Mouse (Mus musculus): Measurements from ENCODE around the gene Adamts16. TPM values are rescaled to one million over a fixed set of nuclear protein-coding genes. Genes with fewer than 3 reads are reported as not detected.

Gene Adamts16
- polyA plus RNA-seq, 1 experiment from 2014 or later: 1.5 TPM

- WGBS: 77% methylated on average over 5 of the region's 5 CpGs
- H3K4me1 ChIP-seq (replicated peaks; ENCODE audit: control insufficient read depth, insufficient read depth, low read length): no peaks in the 10 kb centered on the region
- no peak overlapping the region for H3K9ac ChIP-seq (ENCODE audit: low read length)
- no peaks in the 10 kb centered on the region for H3K27me3 ChIP-seq (replicated peaks; ENCODE audit: control insufficient read depth, insufficient read depth, low read length)
- no peak overlapping the region for H3K27ac ChIP-seq (ENCODE audit: low read depth)
- H3K9me3 ChIP-seq (ENCODE audit: control insufficient read depth, low read length): no peaks in the 10 kb centered on the region
- ATAC-seq (replicated peaks; ENCODE audit: low FRiP score, low TSS enrichment, low read depth) (no peak), DNase-seq (ENCODE audit: low spot score) (no peak)
- no peaks in the 10 kb centered on the region for H3K36me3 ChIP-seq (ENCODE audit: control insufficient read depth, insufficient read depth, low read length)
- no peak overlapping the region for H3K4me2 ChIP-seq (ENCODE audit: low read length)
- H3K4me3 ChIP-seq (ENCODE audit: low read depth, low read length): no peak overlapping the region
Measured at GRCm38 (mm10) chr13:70818982-70819381, 22.6 kb downstream of the Adamts16 start.

- no peak overlapping the region for H3K4me2 ChIP-seq (ENCODE audit: low read length)
- H3K4me1 ChIP-seq (replicated peaks; ENCODE audit: control insufficient read depth, insufficient read depth, low read length): no peaks in the 10 kb centered on the region
- no peak overlapping the region for H3K9ac ChIP-seq (ENCODE audit: low read length)
- no peaks in the 10 kb centered on the region for H3K9me3 ChIP-seq (ENCODE audit: control insufficient read depth, low read length)
- ATAC-seq (replicated peaks; ENCODE audit: low FRiP score, low TSS enrichment, low read depth) (no peak), DNase-seq (ENCODE audit: low spot score) (no peak)
- no peak overlapping the region for H3K27ac ChIP-seq (ENCODE audit: low read depth)
- H3K27me3 ChIP-seq (replicated peaks; ENCODE audit: control insufficient read depth, insufficient read depth, low read length): no peaks in the 10 kb centered on the region
- 40% methylated on average over 3 of the region's 3 CpGs for WGBS
- H3K36me3 ChIP-seq (ENCODE audit: control insufficient read depth, insufficient read depth, low read length): no peaks in the 10 kb centered on the region
- no peak overlapping the region for H3K4me3 ChIP-seq (ENCODE audit: low read depth, low read length)
Measured at GRCm38 (mm10) chr13:70814423-70814822, 27.2 kb downstream of the Adamts16 start.

- Histone ChIP-seq H3K4me2 (ENCODE audit: low read length) (no peak overlapping the region), H3K9ac (ENCODE audit: low read length) (no peak overlapping the region), H3K27me3 (replicated peaks; ENCODE audit: control insufficient read depth, insufficient read depth, low read length) (no peaks in the 10 kb centered on the region), H3K4me1 (replicated peaks; ENCODE audit: control insufficient read depth, insufficient read depth, low read length) (no peaks in the 10 kb centered on the region), H3K4me3 (ENCODE audit: low read depth, low read length) (no peak overlapping the region), H3K36me3 (ENCODE audit: control insufficient read depth, insufficient read depth, low read length) (no peaks in the 10 kb centered on the region), H3K9me3 (ENCODE audit: control insufficient read depth, low read length) (no peaks in the 10 kb centered on the region), H3K27ac (ENCODE audit: low read depth) (no peak overlapping the region)
- DNase-seq (ENCODE audit: low spot score): no peak
- 83% methylated on average over 3 of the region's 3 CpGs for WGBS
- no peak for ATAC-seq (replicated peaks; ENCODE audit: low FRiP score, low TSS enrichment, low read depth)
Measured at GRCm38 (mm10) chr13:70805506-70805905, 36.1 kb downstream of the Adamts16 start.

GRCm38 (mm10) chr13:70802849-70803248, 38.8 kb downstream of the Adamts16 start:
- Histone ChIP-seq H3K9ac (ENCODE audit: low read length) (no peak overlapping the region), H3K27me3 (replicated peaks; ENCODE audit: control insufficient read depth, insufficient read depth, low read length) (no peaks in the 10 kb centered on the region), H3K4me2 (ENCODE audit: low read length) (no peak overlapping the region), H3K4me1 (replicated peaks; ENCODE audit: control insufficient read depth, insufficient read depth, low read length) (no peaks in the 10 kb centered on the region), H3K27ac (ENCODE audit: low read depth) (no peak overlapping the region), H3K9me3 (ENCODE audit: control insufficient read depth, low read length) (no peaks in the 10 kb centered on the region), H3K4me3 (ENCODE audit: low read depth, low read length) (no peak overlapping the region), H3K36me3 (ENCODE audit: control insufficient read depth, insufficient read depth, low read length) (no peaks in the 10 kb centered on the region)
- ATAC-seq (replicated peaks; ENCODE audit: low FRiP score, low TSS enrichment, low read depth): no peak
- WGBS: 86% methylated on average over 1 of the region's 1 CpGs
- DNase-seq (ENCODE audit: low spot score): no peak

- WGBS: 73% methylated on average over 3 of the region's 3 CpGs
- no peaks in the 10 kb centered on the region for H3K9me3 ChIP-seq (ENCODE audit: control insufficient read depth, low read length)
- DNase-seq (ENCODE audit: low spot score) (no peak), ATAC-seq (replicated peaks; ENCODE audit: low FRiP score, low TSS enrichment, low read depth) (no peak)
- no peak overlapping the region for H3K27ac ChIP-seq (ENCODE audit: low read depth)
- H3K36me3 ChIP-seq (ENCODE audit: control insufficient read depth, insufficient read depth, low read length): no peaks in the 10 kb centered on the region
- H3K4me3 ChIP-seq (ENCODE audit: low read depth, low read length): no peak overlapping the region
- H3K9ac ChIP-seq (ENCODE audit: low read length): no peak overlapping the region
- H3K27me3 ChIP-seq (replicated peaks; ENCODE audit: control insufficient read depth, insufficient read depth, low read length): no peaks in the 10 kb centered on the region
- H3K4me1 ChIP-seq (replicated peaks; ENCODE audit: control insufficient read depth, insufficient read depth, low read length): 0 out of 2 replicates have a peak, but pooled peaks cover 2% of the 10 kb centered on the region
- no peak overlapping the region for H3K4me2 ChIP-seq (ENCODE audit: low read length)
Measured at GRCm38 (mm10) chr13:70799322-70799721, 42.3 kb downstream of the Adamts16 start.

- Histone ChIP-seq H3K4me1 (replicated peaks; ENCODE audit: control insufficient read depth, insufficient read depth, low read length) (0 out of 2 replicates have a peak, but pooled peaks cover 4% of the 10 kb centered on the region), H3K27ac (ENCODE audit: low read depth) (no peak overlapping the region), H3K36me3 (ENCODE audit: control insufficient read depth, insufficient read depth, low read length) (no peaks in the 10 kb centered on the region), H3K4me3 (ENCODE audit: low read depth, low read length) (no peak overlapping the region), H3K9ac (ENCODE audit: low read length) (no peak overlapping the region), H3K4me2 (ENCODE audit: low read length) (no peak overlapping the region), H3K27me3 (replicated peaks; ENCODE audit: control insufficient read depth, insufficient read depth, low read length) (no peaks in the 10 kb centered on the region), H3K9me3 (ENCODE audit: control insufficient read depth, low read length) (no peaks in the 10 kb centered on the region)
- ATAC-seq (replicated peaks; ENCODE audit: low FRiP score, low TSS enrichment, low read depth) (no peak), DNase-seq (ENCODE audit: low spot score) (no peak)
- WGBS: 84% methylated on average over 5 of the region's 5 CpGs
Measured at GRCm38 (mm10) chr13:70798396-70798795, 43.2 kb downstream of the Adamts16 start.

GRCm38 (mm10) chr13:70794074-70794572, 47.5 kb downstream of the Adamts16 start:
- WGBS: 28% methylated on average over 8 of the region's 8 CpGs
- Histone ChIP-seq H3K9ac (ENCODE audit: low read length) (no peak overlapping the region), H3K36me3 (ENCODE audit: control insufficient read depth, insufficient read depth, low read length) (no peaks in the 10 kb centered on the region), H3K4me2 (ENCODE audit: low read length) (no peak overlapping the region), H3K9me3 (ENCODE audit: control insufficient read depth, low read length) (no peaks in the 10 kb centered on the region), H3K4me1 (replicated peaks; ENCODE audit: control insufficient read depth, insufficient read depth, low read length) (0 out of 2 replicates have a peak, but pooled peaks cover 4% of the 10 kb centered on the region), H3K27me3 (replicated peaks; ENCODE audit: control insufficient read depth, insufficient read depth, low read length) (no peaks in the 10 kb centered on the region), H3K4me3 (ENCODE audit: low read depth, low read length) (no peak overlapping the region), H3K27ac (ENCODE audit: low read depth) (no peak overlapping the region)
- DNase-seq (ENCODE audit: low spot score): no peak
- ATAC-seq (replicated peaks; ENCODE audit: low FRiP score, low TSS enrichment, low read depth): no peak

- no peaks in the 10 kb centered on the region for H3K27me3 ChIP-seq (replicated peaks; ENCODE audit: control insufficient read depth, insufficient read depth, low read length)
- DNase-seq (ENCODE audit: low spot score): no peak
- H3K4me1 ChIP-seq (replicated peaks; ENCODE audit: control insufficient read depth, insufficient read depth, low read length): 0 out of 2 replicates have a peak, but pooled peaks cover 4% of the 10 kb centered on the region
- ATAC-seq (replicated peaks; ENCODE audit: low FRiP score, low TSS enrichment, low read depth): no peak
- no peak overlapping the region for H3K9ac ChIP-seq (ENCODE audit: low read length)
- H3K27ac ChIP-seq (ENCODE audit: low read depth): no peak overlapping the region
- no peaks in the 10 kb centered on the region for H3K36me3 ChIP-seq (ENCODE audit: control insufficient read depth, insufficient read depth, low read length)
- no peak overlapping the region for H3K4me3 ChIP-seq (ENCODE audit: low read depth, low read length)
- no peak overlapping the region for H3K4me2 ChIP-seq (ENCODE audit: low read length)
- H3K9me3 ChIP-seq (ENCODE audit: control insufficient read depth, low read length): no peaks in the 10 kb centered on the region
- WGBS: 56% methylated on average over 4 of the region's 4 CpGs
Measured at GRCm38 (mm10) chr13:70793660-70794059, 48.0 kb downstream of the Adamts16 start.

- no peak overlapping the region for H3K27ac ChIP-seq (ENCODE audit: low read depth)
- DNase-seq (ENCODE audit: low spot score): no peak
- WGBS: 90% methylated on average over 7 of the region's 7 CpGs
Measured at GRCm38 (mm10) chr13:70792950-70793349, 48.7 kb downstream of the Adamts16 start.

More at GRCm38 (mm10) chr13:70792950-70793349, 48.7 kb downstream of the Adamts16 start:
- Histone ChIP-seq H3K4me1 (replicated peaks; ENCODE audit: control insufficient read depth, insufficient read depth, low read length) (0 out of 2 replicates have a peak, but pooled peaks cover 4% of the 10 kb centered on the region), H3K9me3 (ENCODE audit: control insufficient read depth, low read length) (no peaks in the 10 kb centered on the region), H3K9ac (ENCODE audit: low read length) (no peak overlapping the region), H3K4me2 (ENCODE audit: low read length) (no peak overlapping the region), H3K27me3 (replicated peaks; ENCODE audit: control insufficient read depth, insufficient read depth, low read length) (no peaks in the 10 kb centered on the region), H3K4me3 (ENCODE audit: low read depth, low read length) (no peak overlapping the region), H3K36me3 (ENCODE audit: control insufficient read depth, insufficient read depth, low read length) (no peaks in the 10 kb centered on the region)
- no peak for ATAC-seq (replicated peaks; ENCODE audit: low FRiP score, low TSS enrichment, low read depth)
